Mouse (Mus musculus) CH12.LX (cell line): ENCODE results near the gene Zdhhc19.

Experiments used
- CHD2 ChIP-seq: IDR thresholded peaks from 2 replicates; pipeline ENCODE4 v1.6.1; 2011; ENCODE audit warnings: low read length, improper control_type of control experiment
- CTCF ChIP-seq, 2 experiments: IDR thresholded peaks in 1 of 2; conservative IDR thresholded peaks in 1 of 2; 2 replicates each; pipeline ENCODE4 v1.5.1; 2011 to 2012; ENCODE audit warnings: low read depth in 2 of 2, low read length in 2 of 2, improper control_type of control experiment in 1 of 2, inconsistent platforms in 1 of 2, mild to moderate bottlenecking in 1 of 2, moderate library complexity in 1 of 2
- MAFK ChIP-seq: IDR thresholded peaks from 2 replicates; pipeline ENCODE4 v1.6.1; 2011; ENCODE audit warnings: low read length, improper control_type of control experiment; ENCODE audit not compliant: insufficient replicate concordance
- MAX ChIP-seq: IDR thresholded peaks from 2 replicates; pipeline ENCODE4 v1.6.1; 2011; ENCODE audit warnings: low read length, improper control_type of control experiment
- NELFE ChIP-seq: IDR thresholded peaks from 2 replicates; pipeline ENCODE4 v1.6.1; 2011; ENCODE audit warnings: low read depth, low read length, improper control_type of control experiment
- POLR2A ChIP-seq: IDR thresholded peaks from 2 replicates; pipeline ENCODE4 v1.6.1; 2011; ENCODE audit warnings: low read depth, mild to moderate bottlenecking, improper control_type of control experiment, low read length
- USF2 ChIP-seq: conservative IDR thresholded peaks from 2 replicates; pipeline ENCODE4 v1.6.1; 2011; ENCODE audit warnings: low read depth, low read length, improper control_type of control experiment

GRCm38 (mm10) chr16:32508035-32508434, 12.0 kb downstream of the Zdhhc19 start:
- TF ChIP-seq CTCF (conservative IDR thresholded peaks at IDR 0.05 in 1 of 2, IDR thresholded peaks at IDR 0.05 in 1 of 2; ENCODE audit: low read depth in 2 of 2, low read length in 2 of 2) (no peak), MAX (no peak), USF2 (no peak), NELFE (no peak), MAFK (no peak), POLR2A (no peak), CHD2 (no peak)
